Mouse (Mus musculus): Measurements from ENCODE around the gene Pitx1. TPM values are rescaled to one million over a fixed set of nuclear protein-coding genes. Genes with fewer than 3 reads are reported as not detected.

The Pitx1 gene
- polyA plus RNA-seq, 1 experiment from 2014 or later: 168 TPM

DNA sequence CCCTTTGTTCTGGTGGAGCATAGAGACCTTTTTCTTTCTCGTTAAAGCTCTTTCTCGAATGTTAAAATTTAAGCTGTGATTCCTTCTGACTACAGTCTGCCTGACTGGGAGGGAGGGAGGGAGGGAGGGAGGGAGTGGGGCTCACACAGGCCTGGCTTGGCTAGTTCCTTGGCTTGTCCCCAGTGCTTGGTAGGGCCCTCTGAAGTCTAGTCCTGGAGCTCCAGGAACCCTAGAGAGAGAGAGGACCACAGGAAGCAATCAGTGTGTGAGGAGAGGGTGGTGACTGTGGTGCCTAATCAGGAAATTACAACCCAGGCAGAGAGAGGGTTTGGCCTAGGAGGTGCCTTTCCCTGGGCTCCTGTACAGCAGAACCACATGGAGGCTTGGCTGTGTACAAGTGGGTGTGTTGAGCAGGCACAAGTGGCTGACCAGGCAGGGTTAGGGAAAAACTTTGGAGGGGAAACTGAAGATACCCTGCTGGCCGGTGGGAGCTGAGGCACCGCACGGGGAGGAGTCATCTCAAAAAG, 22.4 kb downstream of the Pitx1 start:
- Histone ChIP-seq H3K27ac (no peak overlapping the region), H3K9ac (no peak overlapping the region), H3K4me2 (no peak overlapping the region), H3K27me3 (replicated peaks) (no peaks in the 10 kb centered on the region), H3K4me3 (replicated peaks) (no peak overlapping the region), H3K36me3 (no peaks in the 10 kb centered on the region), H3K4me1 (no peaks in the 10 kb centered on the region), H3K9me3 (no peaks in the 10 kb centered on the region)
- 64% methylated on average over 5 of the region's 5 CpGs for WGBS
- peak; percentile 56 for ATAC-seq (ENCODE audit: insufficient read depth, low FRiP score, low read depth)

GRCm38 (mm10) chr13:55810947-55811346, 25.0 kb downstream of the Pitx1 start:
- Histone ChIP-seq H3K4me1 (no peaks in the 10 kb centered on the region), H3K4me2 (no peak overlapping the region), H3K9ac (no peak overlapping the region), H3K27ac (no peak overlapping the region), H3K36me3 (no peaks in the 10 kb centered on the region), H3K4me3 (replicated peaks) (no peak overlapping the region), H3K27me3 (replicated peaks) (no peaks in the 10 kb centered on the region), H3K9me3 (no peaks in the 10 kb centered on the region)
- 66% methylated on average over 5 of the region's 5 CpGs for WGBS
- ATAC-seq (ENCODE audit: insufficient read depth, low FRiP score, low read depth): no peak

GRCm38 (mm10) chr13:55809707-55810106, 26.3 kb downstream of the Pitx1 start:
- Histone ChIP-seq H3K27me3 (replicated peaks) (no peaks in the 10 kb centered on the region), H3K9ac (no peak overlapping the region), H3K36me3 (no peaks in the 10 kb centered on the region), H3K27ac (no peak overlapping the region), H3K9me3 (no peaks in the 10 kb centered on the region), H3K4me2 (no peak overlapping the region), H3K4me3 (replicated peaks) (no peak overlapping the region), H3K4me1 (no peaks in the 10 kb centered on the region)
- ATAC-seq (ENCODE audit: insufficient read depth, low FRiP score, low read depth): no peak
- 89% methylated on average over 10 of the region's 10 CpGs for WGBS

DNA sequence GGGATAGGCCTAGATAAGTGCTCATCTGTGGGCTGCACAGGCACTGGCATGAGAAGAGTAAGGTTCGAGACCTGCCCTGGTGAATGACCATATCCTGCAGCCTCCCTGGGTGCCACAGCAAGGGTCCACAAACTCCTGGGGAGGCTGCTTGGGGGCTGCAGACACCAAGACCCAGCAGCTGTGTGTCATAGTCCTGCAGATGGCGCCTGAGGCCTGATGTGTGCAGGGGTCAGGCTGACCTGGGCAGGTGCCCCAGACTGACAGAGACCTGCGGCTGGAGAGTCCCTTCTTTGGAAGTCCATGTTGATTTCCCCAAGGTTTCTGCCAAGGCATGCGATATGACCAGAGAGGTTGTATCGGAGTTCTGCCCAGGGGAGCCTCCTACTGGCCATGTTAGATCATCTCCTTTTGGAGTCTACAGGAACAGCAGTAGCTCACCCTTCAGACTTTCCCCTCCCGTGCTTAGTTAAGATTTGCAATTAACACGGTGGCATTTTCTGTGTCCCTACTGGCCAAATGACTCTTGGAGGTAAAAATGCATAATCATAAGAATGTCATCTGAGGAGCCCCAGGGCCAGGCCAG, 26.9 kb downstream of the Pitx1 start:
- Histone ChIP-seq H3K9ac (no peak overlapping the region), H3K27me3 (replicated peaks) (no peaks in the 10 kb centered on the region), H3K4me2 (no peak overlapping the region), H3K9me3 (no peaks in the 10 kb centered on the region), H3K36me3 (no peaks in the 10 kb centered on the region), H3K27ac (no peak overlapping the region), H3K4me1 (no peaks in the 10 kb centered on the region), H3K4me3 (replicated peaks) (no peak overlapping the region)
- ATAC-seq (ENCODE audit: insufficient read depth, low FRiP score, low read depth): no peak
- 70% methylated on average over 7 of the region's 7 CpGs for WGBS

DNA sequence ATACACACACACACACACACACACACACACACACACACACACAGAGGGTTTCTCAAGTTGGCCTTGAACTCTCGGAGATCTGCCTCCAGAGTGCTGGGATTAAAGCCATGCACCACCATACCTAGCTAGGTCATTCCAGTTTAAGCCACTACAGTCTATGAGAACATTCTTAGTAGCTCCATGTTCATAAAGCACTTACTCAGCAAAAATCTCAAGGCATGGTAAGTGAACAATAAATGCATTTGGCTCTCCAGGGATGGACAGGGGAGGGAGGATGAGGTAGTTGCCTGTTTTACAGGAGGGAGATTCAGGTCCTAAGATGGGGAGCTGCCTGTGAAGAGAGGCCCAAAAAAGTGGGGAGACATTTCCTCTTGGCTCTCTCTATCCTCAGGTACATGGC, 32.0 kb downstream of the Pitx1 start:
- Histone ChIP-seq H3K9ac (no peak overlapping the region), H3K4me2 (no peak overlapping the region), H3K4me3 (replicated peaks) (no peak overlapping the region), H3K4me1 (no peaks in the 10 kb centered on the region), H3K36me3 (no peaks in the 10 kb centered on the region), H3K27me3 (replicated peaks) (no peaks in the 10 kb centered on the region), H3K9me3 (no peaks in the 10 kb centered on the region), H3K27ac (no peak overlapping the region)
- 88% methylated on average over 1 of the region's 1 CpGs for WGBS
- ATAC-seq (ENCODE audit: insufficient read depth, low FRiP score, low read depth): no peak

DNA sequence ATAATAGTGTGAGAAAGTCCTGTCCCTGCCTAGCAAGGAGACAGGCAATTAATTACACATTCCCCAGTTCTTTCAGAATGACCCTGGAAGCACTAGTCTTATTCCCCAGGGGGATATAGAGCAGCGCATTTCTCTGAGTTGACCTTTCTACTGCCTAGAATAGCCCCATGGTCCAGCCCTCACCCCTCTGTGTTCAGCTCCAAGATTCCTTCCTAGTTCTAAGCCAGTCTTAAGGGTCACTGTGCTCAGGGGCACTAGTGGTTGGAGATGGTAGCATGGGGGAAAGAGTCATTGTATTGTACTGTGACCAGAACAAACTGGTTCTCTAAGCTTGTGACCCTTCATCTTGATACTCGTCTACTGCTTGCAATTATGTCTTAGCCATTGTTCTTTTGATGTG, 34.7 kb downstream of the Pitx1 start:
- no peak overlapping the region for H3K4me2 ChIP-seq
- H3K27ac ChIP-seq: no peak overlapping the region
- H3K4me1 ChIP-seq: no peaks in the 10 kb centered on the region
- H3K9ac ChIP-seq: no peak overlapping the region
- H3K9me3 ChIP-seq: no peaks in the 10 kb centered on the region
- no peak overlapping the region for H3K4me3 ChIP-seq (replicated peaks)
- no peaks in the 10 kb centered on the region for H3K36me3 ChIP-seq
- WGBS: 72% methylated on average over 2 of the region's 2 CpGs
- ATAC-seq (ENCODE audit: insufficient read depth, low FRiP score, low read depth): no peak
- no peaks in the 10 kb centered on the region for H3K27me3 ChIP-seq (replicated peaks)

DNA sequence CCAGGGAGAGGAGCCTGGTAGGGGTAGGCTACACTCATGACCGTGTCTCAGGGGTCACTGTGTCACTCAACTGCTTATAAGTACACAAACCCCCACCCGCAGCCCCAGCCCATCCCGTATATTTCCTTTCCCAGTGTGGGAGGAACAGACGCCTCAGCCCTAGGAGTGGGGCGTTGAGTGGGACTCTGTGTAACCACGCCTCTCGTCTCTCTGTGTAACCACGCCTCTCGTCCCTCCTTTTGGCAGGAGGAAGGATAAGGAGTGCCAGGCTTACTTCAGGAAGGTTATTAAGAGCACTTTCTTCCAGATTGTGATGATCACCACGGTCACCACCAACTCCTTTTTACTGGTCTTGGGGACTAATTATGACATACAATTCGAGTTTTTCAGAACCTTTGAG, 49.9 kb downstream of the Pitx1 start:
- peak; percentile 58; the same call in 1 of the 2 replicates for ATAC-seq (ENCODE audit: insufficient read depth, low FRiP score, low read depth)
- WGBS: 49% methylated on average over 11 of the region's 11 CpGs
- Histone ChIP-seq H3K4me3 (replicated peaks) (no peak overlapping the region), H3K27ac (no peak overlapping the region), H3K9ac (no peak overlapping the region), H3K4me2 (no peak overlapping the region), H3K36me3 (no peaks in the 10 kb centered on the region), H3K4me1 (no peaks in the 10 kb centered on the region), H3K9me3 (no peaks in the 10 kb centered on the region), H3K27me3 (replicated peaks) (no peaks in the 10 kb centered on the region)

DNA sequence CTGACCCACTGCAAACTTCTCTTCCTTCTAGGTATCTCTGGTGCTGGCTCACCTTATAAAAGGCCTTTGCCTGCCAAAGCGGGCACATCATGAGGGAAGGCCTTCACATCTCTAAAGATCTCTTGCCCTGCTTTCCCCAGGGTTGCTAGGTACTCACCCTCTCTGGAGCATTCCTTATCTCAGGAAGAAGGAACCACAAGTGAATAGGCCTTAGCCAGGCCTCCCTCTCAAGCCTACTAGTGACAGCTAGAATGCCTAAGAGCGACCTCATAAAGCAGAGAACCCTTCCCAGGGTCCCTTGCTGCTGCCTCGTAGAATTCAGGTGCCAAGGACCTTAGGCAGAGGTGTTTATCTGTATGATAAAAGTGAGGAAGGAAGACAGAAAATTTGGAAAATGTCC, 51.7 kb downstream of the Pitx1 start, which contains the start of gene Catsper3:
Gene Catsper3, plus strand, starts transcription at position 301 of the 400 bp plus-strand sequence.
- H3K4me1 ChIP-seq: no peaks in the 10 kb centered on the region
- H3K9me3 ChIP-seq: no peaks in the 10 kb centered on the region
- H3K36me3 ChIP-seq: no peaks in the 10 kb centered on the region
- H3K4me2 ChIP-seq: no peak within 1 kb of the TSS
- H3K9ac ChIP-seq: no peak within 1 kb of the TSS
- H3K4me3 ChIP-seq (replicated peaks): no peak within 1 kb of the TSS
- H3K27ac ChIP-seq: no peak within 1 kb of the TSS
- ATAC-seq (ENCODE audit: insufficient read depth, low FRiP score, low read depth): no peak
- WGBS: 78% methylated on average over 3 of the region's 3 CpGs
- H3K27me3 ChIP-seq (replicated peaks): no peaks in the 10 kb centered on the region

- no peak overlapping the region for H3K4me3 ChIP-seq (replicated peaks)
- WGBS: 22% methylated on average over 11 of the region's 11 CpGs
- no peak overlapping the region for H3K9ac ChIP-seq
- no peaks in the 10 kb centered on the region for H3K27me3 ChIP-seq (replicated peaks)
- H3K4me2 ChIP-seq: no peak overlapping the region
- H3K9me3 ChIP-seq: no peaks in the 10 kb centered on the region
- H3K4me1 ChIP-seq: peaks cover 2% of the 10 kb centered on the region; the same call in 1 of the 2 replicates
- no peaks in the 10 kb centered on the region for H3K36me3 ChIP-seq
- no peak overlapping the region for H3K27ac ChIP-seq
- no peak for ATAC-seq (ENCODE audit: insufficient read depth, low FRiP score, low read depth)
These were observed 60.9 kb downstream of the Pitx1 start for GRCm38 (mm10) chr13:55775056-55775455.

Other genes starting within 250 kb of the Pitx1 start
- gene B4galt7, start 236.3 kb downstream of the Pitx1 start, polyA plus RNA-seq (2015; fragmentation: Nextera tagmentation; extraction: Ambion mirVana): 24.6 and 26.3 TPM in 2 replicates
- 49.2 and 53.0 TPM in 2 replicates for gene Caml, start 213.2 kb downstream of the Pitx1 start, polyA plus RNA-seq (2015; fragmentation: Nextera tagmentation; extraction: Ambion mirVana)
- gene Ddx46, start 201.2 kb downstream of the Pitx1 start, polyA plus RNA-seq (2015; fragmentation: Nextera tagmentation; extraction: Ambion mirVana): 31.6 and 33.5 TPM in 2 replicates
- gene B230219D22Rik, start 143.1 kb downstream of the Pitx1 start, polyA plus RNA-seq (2015; fragmentation: Nextera tagmentation; extraction: Ambion mirVana): 56.8 and 57.5 TPM in 2 replicates
- gene Txndc15, start 121.5 kb downstream of the Pitx1 start, polyA plus RNA-seq (2015; fragmentation: Nextera tagmentation; extraction: Ambion mirVana): 77.0 and 77.6 TPM in 2 replicates
- 73.4 and 80.9 TPM in 2 replicates for gene Pcbd2, start 108.8 kb downstream of the Pitx1 start, polyA plus RNA-seq (2015; fragmentation: Nextera tagmentation; extraction: Ambion mirVana)
- gene Catsper3, start 51.6 kb downstream of the Pitx1 start, polyA plus RNA-seq (2015; fragmentation: Nextera tagmentation; extraction: Ambion mirVana): 0.10 TPM in 1 of 2 replicates, not detected in the other